Mouse (Mus musculus) lung, postnatal 0 days (tissue): ENCODE results near the gene Slc12a9.

ENCODE experiments used
- CTCF ChIP-seq: IDR thresholded peaks from 2 replicates; pipeline ENCODE4 v1.5.1; 2016; ENCODE audit warnings: antibody characterized with exemption, mild to moderate bottlenecking
- EP300 ChIP-seq: IDR thresholded peaks from 2 replicates; pipeline ENCODE4 v1.6.1; 2016; ENCODE audit warnings: antibody characterized with exemption, mild to moderate bottlenecking, control low read depth

- TF ChIP-seq CTCF (peak; percentile 41), EP300 (no peak)
These were observed 10.5 kb upstream of the Slc12a9 start for GRCm38 (mm10) chr5:137343869-137344268.
